Mouse (Mus musculus): ENCODE results near the gene Pex6.

- TF ChIP-seq CTCF (IDR thresholded peaks at IDR 0.05; ENCODE audit: low read depth) (no peak), EP300 (IDR thresholded peaks at IDR 0.05; ENCODE audit: low read depth) (no peak)
Observed at GRCm38 (mm10) chr17:46773278-46774130, 62.2 kb downstream of the Pex6 start.

All from heart, postnatal 0 days (tissue).